Mouse (Mus musculus) heart, embryonic 12.5 days (tissue): ENCODE measurements around the gene Lamtor5. TPM values are rescaled to one million over a fixed set of nuclear protein-coding genes. Genes with fewer than 3 reads are reported as not detected.
"Not testable (repeated sequence)": the region's sequence is repeated elsewhere in the genome, so short reads cannot be mapped to it uniquely, and the experiment has no call there.

ENCODE experiments used
- ATAC-seq: fragments of 200-750 bp; cut with Nextera tagmentation; 2 replicates; pipeline ENCODE4 v1.8.0; 2017; ENCODE audit warnings: moderate TSS enrichment, moderate library complexity; ENCODE audit not compliant: insufficient number of reproducible peaks, low FRiP score
- H3K27ac ChIP-seq: fragments of 300-500 bp; sonication (generic); 2 replicates; pipeline ENCODE4 v1.5.1; 2016; ENCODE audit warnings: mild to moderate bottlenecking, moderate library complexity; ENCODE audit not compliant: poor library complexity, severe bottlenecking
- H3K27me3 ChIP-seq: fragments of 300-500 bp; sonication (generic); replicated peaks from 2 replicates; pipeline ENCODE4 v1.6.1; 2016; ENCODE audit warnings: mild to moderate bottlenecking, moderate library complexity
- H3K36me3 ChIP-seq: fragments of 300-500 bp; sonication (generic); 2 replicates; pipeline ENCODE4 v1.6.1; 2016; ENCODE audit warnings: mild to moderate bottlenecking, moderate library complexity
- H3K4me1 ChIP-seq: fragments of 300-500 bp; sonication (generic); replicated peaks from 2 replicates; pipeline ENCODE4 v1.6.1; 2016; ENCODE audit warnings: mild to moderate bottlenecking
- H3K4me2 ChIP-seq: fragments of 300-500 bp; sonication (generic); 2 replicates; pipeline ENCODE4 v1.6.1; 2016; ENCODE audit warnings: mild to moderate bottlenecking, moderate library complexity
- H3K4me3 ChIP-seq: fragments of 300-500 bp; sonication (generic); 2 replicates; pipeline ENCODE4 v1.5.1; 2016; ENCODE audit warnings: mild to moderate bottlenecking
- H3K9ac ChIP-seq: fragments of 300-500 bp; sonication (generic); 2 replicates; pipeline ENCODE4 v1.6.1; 2016; ENCODE audit warnings: mild to moderate bottlenecking, moderate library complexity
- H3K9me3 ChIP-seq: fragments of 300-500 bp; sonication (generic); replicated peaks from 2 replicates; pipeline ENCODE4 v1.6.1; 2016; ENCODE audit warnings: mild to moderate bottlenecking, moderate library complexity
- WGBS: fragments of 180-500 bp; shearing (Covaris S2); methylation state at CpG from one replicate; pipeline ENCODE4 v1.1.7; 2016; 5-methylcytosine and 5-hydroxymethylcytosine counted together
- polyA plus RNA-seq: library from polyadenylated mRNA; unstranded; fragments of >200 nt; fragmentation: Nextera tagmentation; extraction: Ambion mirVana; gene quantifications from 2 replicates; pipeline ENCODE4 v1.2.1, GENCODE M21; 2016

Gene Lamtor5
- polyA plus RNA-seq, 1 experiment from 2014 or later: 137 TPM

DNA sequence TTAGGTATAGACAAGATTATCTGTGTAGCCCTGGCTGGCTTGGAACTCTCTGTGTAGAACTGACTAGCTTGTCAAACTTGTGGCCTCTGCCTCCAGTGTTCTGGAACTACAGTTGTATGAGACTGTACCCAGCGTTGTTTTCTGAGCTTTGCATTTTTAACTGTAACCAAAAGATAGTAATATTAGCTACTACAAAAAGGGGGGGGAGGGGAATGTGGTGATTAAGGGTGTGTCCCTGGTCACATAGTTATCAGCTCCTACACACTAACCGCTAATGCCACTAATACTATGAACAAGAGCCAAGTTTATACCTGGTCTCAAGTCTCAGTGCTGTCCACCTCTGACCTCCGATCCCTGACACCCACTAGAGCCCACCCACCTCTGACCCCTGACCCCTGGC is 6.2 kb upstream of the Lamtor5 start:
- no peak overlapping the region for H3K4me2 ChIP-seq
- H3K9me3 ChIP-seq: no peaks in the 10 kb centered on the region
- peaks cover 8% of the 10 kb centered on the region for H3K27me3 ChIP-seq
- H3K36me3 ChIP-seq: no peaks in the 10 kb centered on the region
- H3K9ac ChIP-seq: no peak overlapping the region
- H3K4me3 ChIP-seq: no peak overlapping the region
- 71% methylated on average over 3 of the region's 3 CpGs for WGBS
- ATAC-seq: peak; percentile 39; the same call in 1 of the 2 replicates
- no peaks in the 10 kb centered on the region for H3K4me1 ChIP-seq
- no peak overlapping the region for H3K27ac ChIP-seq

DNA sequence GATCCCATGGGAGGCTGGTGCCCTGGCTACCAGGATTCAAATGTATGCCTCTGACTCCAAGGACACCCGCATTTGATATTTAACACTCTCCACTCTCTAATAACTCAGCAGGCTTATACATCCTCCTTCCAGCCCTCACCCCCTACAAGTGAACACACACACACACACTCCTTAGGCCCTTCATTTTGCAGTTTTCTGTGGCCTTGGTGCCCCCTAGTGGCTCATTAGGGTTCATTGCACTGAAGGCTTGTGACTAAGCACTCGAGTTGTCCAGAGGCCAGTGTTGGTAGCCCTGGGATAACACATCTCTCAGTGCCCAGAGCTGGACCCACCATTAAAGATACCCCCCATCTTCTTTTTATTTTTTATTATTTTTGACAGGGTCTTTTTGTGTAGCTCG is 4.8 kb upstream of the Lamtor5 start:
- Histone ChIP-seq H3K27me3 (peaks cover 8% of the 10 kb centered on the region), H3K4me3 (no peak overlapping the region), H3K9me3 (no peaks in the 10 kb centered on the region), H3K27ac (no peak overlapping the region), H3K36me3 (no peaks in the 10 kb centered on the region), H3K9ac (no peak overlapping the region), H3K4me2 (no peak overlapping the region), H3K4me1 (0 out of 2 replicates have a peak, but pooled peaks cover 3% of the 10 kb centered on the region)
- 7% methylated on average over 3 of the region's 3 CpGs for WGBS
- ATAC-seq: peak; percentile 65

DNA sequence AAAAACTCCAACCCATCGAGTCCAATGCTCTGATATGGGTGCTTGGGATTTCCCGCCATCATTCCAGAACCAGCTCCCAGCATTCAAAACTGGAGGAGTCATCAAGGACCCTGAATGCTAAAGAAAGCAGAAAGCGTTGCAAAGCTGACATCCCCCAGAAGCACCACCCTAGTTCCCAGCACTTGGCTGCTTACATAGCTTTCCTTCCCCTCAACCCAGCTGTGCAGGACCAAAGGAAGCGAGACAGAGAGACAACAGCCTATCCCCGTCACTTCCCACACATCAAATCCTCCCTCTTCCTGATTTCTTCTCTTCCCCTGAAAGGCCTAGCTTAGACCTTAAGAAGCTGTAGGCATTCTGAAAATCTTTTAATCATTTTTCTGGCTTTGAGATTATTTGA is 3.3 kb upstream of the Lamtor5 start:
- 55% methylated on average over 5 of the region's 5 CpGs for WGBS
- no peak overlapping the region for H3K9ac ChIP-seq

GRCm38 (mm10) chr3:107275996-107276395 is 2.7 kb upstream of the Lamtor5 start:
- Histone ChIP-seq H3K4me1 (peaks cover 13% of the 10 kb centered on the region), H3K36me3 (no peaks in the 10 kb centered on the region), H3K4me3 (no peak overlapping the region), H3K27ac (no peak overlapping the region), H3K9ac (no peak overlapping the region), H3K27me3 (peaks cover 8% of the 10 kb centered on the region), H3K9me3 (no peaks in the 10 kb centered on the region), H3K4me2 (no peak overlapping the region)
- no peak for ATAC-seq
- 43% methylated on average over 4 of the region's 4 CpGs for WGBS

More for the DNA sequence above, 3.3 kb upstream of the Lamtor5 start:
- Histone ChIP-seq H3K9me3 (no peaks in the 10 kb centered on the region), H3K4me3 (no peak overlapping the region), H3K36me3 (no peaks in the 10 kb centered on the region), H3K27me3 (peaks cover 8% of the 10 kb centered on the region), H3K4me1 (peaks cover 12% of the 10 kb centered on the region), H3K27ac (no peak overlapping the region), H3K4me2 (no peak overlapping the region)
- no peak for ATAC-seq

DNA sequence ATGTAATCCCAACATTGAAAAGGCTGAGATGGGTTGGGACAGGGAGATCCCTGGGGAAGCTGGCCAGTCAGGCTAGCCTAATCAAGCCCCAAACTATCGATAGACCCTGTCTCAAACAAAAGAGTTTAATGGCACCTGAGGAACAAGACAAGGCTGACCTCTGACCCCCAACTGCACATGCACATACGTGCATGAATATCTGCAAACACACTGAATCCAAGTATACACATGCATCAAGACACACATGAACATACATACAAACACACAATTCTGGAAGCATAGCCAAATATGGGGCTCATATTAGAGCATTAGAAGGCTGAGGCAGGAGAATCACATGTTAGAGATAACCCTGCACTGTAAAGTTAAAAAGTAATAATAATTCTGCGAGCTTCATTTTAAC is 2.0 kb upstream of the Lamtor5 start:
- H3K27me3 ChIP-seq: peaks cover 8% of the 10 kb centered on the region
- no peak overlapping the region for H3K9ac ChIP-seq
- no peaks in the 10 kb centered on the region for H3K9me3 ChIP-seq
- peaks cover 13% of the 10 kb centered on the region for H3K4me1 ChIP-seq
- no peak overlapping the region for H3K4me2 ChIP-seq
- ATAC-seq: no peak
- 76% methylated on average over 3 of the region's 3 CpGs for WGBS
- no peaks in the 10 kb centered on the region for H3K36me3 ChIP-seq
- no peak overlapping the region for H3K4me3 ChIP-seq
- H3K27ac ChIP-seq: no peak overlapping the region

DNA sequence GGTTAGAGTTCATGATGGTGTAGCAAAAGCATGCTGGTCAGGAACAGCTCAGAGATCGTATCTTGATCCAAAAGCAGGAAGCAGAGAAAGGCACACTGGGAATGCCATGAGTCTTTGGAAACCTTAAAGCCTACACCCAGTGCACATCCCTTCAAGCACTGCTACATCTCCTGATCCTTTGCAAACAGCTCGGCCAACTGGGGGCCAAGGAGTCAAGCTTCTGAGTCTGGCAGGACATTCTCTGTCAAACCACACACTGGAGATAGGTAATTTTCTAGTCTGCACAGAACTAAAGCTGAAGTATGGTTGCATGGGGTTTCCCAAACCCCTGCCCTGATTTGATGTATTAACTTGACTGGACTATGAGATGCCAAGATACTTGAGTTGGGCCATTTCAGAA is 7.5 kb downstream of the Lamtor5 start:
- Histone ChIP-seq H3K4me2 (no peak overlapping the region), H3K36me3 (peaks cover 18% of the 10 kb centered on the region), H3K9ac (no peak overlapping the region), H3K4me3 (no peak overlapping the region), H3K4me1 (peaks cover 5% of the 10 kb centered on the region), H3K27ac (no peak overlapping the region), H3K27me3 (no peaks in the 10 kb centered on the region), H3K9me3 (no peaks in the 10 kb centered on the region)
- no peak for ATAC-seq
- WGBS: 74% methylated on average over 2 of the region's 2 CpGs

GRCm38 (mm10) chr3:107287346-107287745 is 8.7 kb downstream of the Lamtor5 start:
- Histone ChIP-seq H3K4me1 (peaks cover 5% of the 10 kb centered on the region), H3K4me2 (no peak overlapping the region), H3K4me3 (no peak overlapping the region), H3K36me3 (peaks cover 13% of the 10 kb centered on the region), H3K9ac (no peak overlapping the region), H3K27me3 (no peaks in the 10 kb centered on the region), H3K27ac (no peak overlapping the region), H3K9me3 (no peaks in the 10 kb centered on the region)
- no peak for ATAC-seq

- Histone ChIP-seq H3K36me3 (peaks cover 7% of the 10 kb centered on the region; the same call in 1 of the 2 replicates), H3K9ac (no peak within 1 kb of the TSS), H3K4me3 (no peak within 1 kb of the TSS), H3K27me3 (no peaks in the 10 kb centered on the region), H3K4me2 (peak within 1 kb of the TSS; percentile 33), H3K9me3 (no peaks in the 10 kb centered on the region), H3K27ac (0 out of 2 replicates have a peak within 1 kb of the TSS, but pooled peaks have one; percentile 51), H3K4me1 (peaks cover 5% of the 10 kb centered on the region)
- ATAC-seq: peak; percentile 66
- WGBS: 22% methylated on average over 9 of the region's 9 CpGs
Measured at GRCm38 (mm10) chr3:107290764-107291381, 12.2 kb downstream of the Lamtor5 start, which contains the start of gene Slc16a4. Gene Slc16a4, plus strand, starts transcription at chr3:107291230.

GRCm38 (mm10) chr3:107295672-107296360 is 17.2 kb downstream of the Lamtor5 start:
- peaks cover 9% of the 10 kb centered on the region for H3K36me3 ChIP-seq
- H3K27me3 ChIP-seq: no peaks in the 10 kb centered on the region
- H3K4me2 ChIP-seq: no peak overlapping the region
- 80% methylated on average over 5 of the region's 5 CpGs for WGBS
- H3K27ac ChIP-seq: no peak overlapping the region
- peaks cover 9% of the 10 kb centered on the region for H3K4me1 ChIP-seq
- no peak overlapping the region for H3K9ac ChIP-seq
- H3K4me3 ChIP-seq: no peak overlapping the region
- no peaks in the 10 kb centered on the region for H3K9me3 ChIP-seq
- ATAC-seq: no peak

- not testable (repeated sequence) for ATAC-seq, H3K4me3 ChIP-seq, H3K9me3 ChIP-seq, H3K4me2 ChIP-seq, H3K4me1 ChIP-seq, H3K27ac ChIP-seq, H3K27me3 ChIP-seq, H3K9ac ChIP-seq
- WGBS: 71% methylated on average over 4 of the region's 4 CpGs
- peaks cover 15% of the 10 kb centered on the region for H3K36me3 ChIP-seq
Measured at GRCm38 (mm10) chr3:107296917-107297316, 18.3 kb downstream of the Lamtor5 start.

DNA sequence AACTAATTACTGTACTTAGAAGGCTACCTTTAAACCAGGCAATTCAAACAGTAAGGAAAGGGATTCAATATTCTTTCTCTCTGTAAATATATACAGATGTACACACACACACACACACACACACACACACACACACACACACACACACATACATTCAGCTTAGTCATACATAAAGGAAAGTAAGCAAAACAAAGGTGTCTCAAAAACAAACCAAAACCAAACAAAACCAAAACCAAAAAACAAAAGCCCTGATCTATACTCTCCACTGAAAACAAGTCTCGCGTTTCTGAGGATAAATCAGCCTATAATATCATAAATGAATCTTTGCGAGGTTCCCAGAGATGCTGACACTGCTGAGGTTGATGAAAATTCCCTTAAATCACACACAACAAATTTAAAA is 38.7 kb downstream of the Lamtor5 start:
- 90% methylated on average over 3 of the region's 3 CpGs for WGBS
- peaks cover 20% of the 10 kb centered on the region for H3K36me3 ChIP-seq

More for the DNA sequence above, 38.7 kb downstream of the Lamtor5 start:
- H3K4me3 ChIP-seq: no peak overlapping the region
- no peak overlapping the region for H3K27ac ChIP-seq
- H3K4me2 ChIP-seq: no peak overlapping the region
- H3K9me3 ChIP-seq: no peaks in the 10 kb centered on the region
- H3K9ac ChIP-seq: no peak overlapping the region
- no peaks in the 10 kb centered on the region for H3K27me3 ChIP-seq
- H3K4me1 ChIP-seq: 0 out of 2 replicates have a peak, but pooled peaks cover 2% of the 10 kb centered on the region
- ATAC-seq: no peak
